Mouse (Mus musculus): ENCODE data around the gene Gtf2h1.

GRCm38 (mm10) chr7:46852666-46853065 is 56.8 kb downstream of the Gtf2h1 start:
- TF ChIP-seq CTCF (conservative IDR thresholded peaks at IDR 0.05; ENCODE audit: low read length) (no peak), NANOG (IDR thresholded peaks at IDR 0.05; ENCODE audit: borderline replicate concordance, low read length) (no peak)
